Mouse (Mus musculus): ENCODE results near the gene Eprs.

The Eprs gene

DNA sequence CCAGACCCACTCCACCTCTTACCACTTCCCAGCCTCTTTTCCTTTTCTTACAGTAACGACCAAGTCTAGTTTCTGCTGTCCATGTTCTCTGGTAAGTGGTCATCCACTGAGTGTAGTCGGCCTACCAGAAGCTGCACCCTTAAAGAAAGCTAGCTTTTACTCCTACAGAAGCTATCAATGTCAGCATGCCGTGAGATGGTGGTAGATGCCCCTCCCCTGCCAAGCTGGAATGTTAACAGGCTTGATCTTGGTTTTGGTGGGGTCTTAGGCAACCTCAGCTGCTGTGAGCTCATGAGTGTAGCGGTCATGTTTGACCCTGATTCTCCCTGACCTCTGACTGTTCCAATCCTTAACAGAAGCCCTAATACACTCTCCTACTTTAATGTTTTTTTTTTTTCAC, 4.6 kb upstream of the Eprs start:
- DNase-seq (ENCODE audit: low read depth, low spot score): no peak

DNA sequence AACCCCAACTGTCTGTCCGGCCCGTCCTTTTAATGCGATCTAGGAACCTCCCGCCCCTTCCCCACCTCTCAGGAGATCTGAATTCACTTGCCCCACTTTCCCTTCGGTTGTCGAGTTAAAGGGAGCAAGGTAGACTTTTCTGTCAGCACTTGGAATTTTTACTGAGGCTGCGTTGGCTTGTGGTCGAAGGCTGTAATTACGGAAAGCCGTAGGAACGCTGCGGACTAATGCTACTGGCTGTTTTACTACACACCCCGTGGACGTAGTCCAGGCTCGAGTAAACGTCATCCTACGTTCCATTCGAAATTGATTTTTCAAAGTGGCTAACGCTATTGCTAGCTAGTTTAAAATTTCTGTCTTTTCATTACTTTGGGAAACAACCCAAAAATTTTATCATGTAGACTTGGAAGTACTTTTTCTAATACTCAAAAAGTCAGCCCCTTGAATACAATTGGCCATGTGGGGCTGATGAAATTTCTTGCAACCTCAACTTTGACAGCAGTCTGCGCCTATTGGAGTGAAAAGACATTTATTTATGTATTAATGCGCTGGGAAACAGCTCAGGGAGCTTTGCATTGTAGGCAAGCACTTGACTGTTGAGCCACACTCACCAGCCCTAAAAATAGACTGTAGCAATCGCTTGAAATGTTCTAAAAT, 810 bp downstream of the Eprs start:
- DNase-seq (ENCODE audit: low read depth, low spot score): peak; percentile 91

DNA sequence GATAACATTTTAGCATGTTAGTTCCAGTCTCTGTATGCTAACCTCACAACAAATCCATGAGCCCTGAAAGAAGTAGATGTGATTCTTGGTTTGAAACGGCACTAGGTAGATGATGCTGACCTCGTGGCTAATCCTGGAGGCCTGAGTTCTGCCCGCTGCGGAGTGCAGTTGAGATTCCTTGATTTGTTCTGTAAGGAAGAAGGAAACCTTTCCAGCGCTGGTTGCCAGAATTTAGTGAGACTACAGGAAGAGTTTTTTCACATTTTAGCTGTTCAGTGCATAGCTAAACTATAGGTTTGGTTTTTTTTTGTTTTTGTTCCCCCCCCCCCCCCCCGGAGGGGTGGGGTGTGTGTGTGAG, 1.3 kb downstream of the Eprs start:
- no peak for DNase-seq (ENCODE audit: low read depth, low spot score)

DNA sequence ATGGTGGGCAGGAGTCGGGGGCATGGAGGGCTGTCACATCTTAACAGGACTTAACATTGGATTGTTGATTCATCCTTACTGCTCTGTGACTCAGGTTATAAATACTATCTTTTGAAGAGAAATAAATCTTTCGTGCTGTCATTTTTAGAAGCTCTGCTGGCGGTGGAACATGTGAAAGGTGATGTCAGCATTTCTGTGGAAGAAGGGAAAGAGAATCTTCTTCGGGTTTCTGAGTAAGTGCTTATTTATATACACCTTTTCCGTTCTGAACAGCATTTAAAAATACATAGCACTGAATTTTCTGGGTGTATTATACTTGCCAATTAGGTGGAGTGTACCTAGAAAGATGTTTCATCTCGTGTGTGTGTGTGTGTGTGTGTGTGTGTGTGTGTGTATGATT, 4.5 kb downstream of the Eprs start:
- no peak for DNase-seq (ENCODE audit: low read depth, low spot score)

DNA sequence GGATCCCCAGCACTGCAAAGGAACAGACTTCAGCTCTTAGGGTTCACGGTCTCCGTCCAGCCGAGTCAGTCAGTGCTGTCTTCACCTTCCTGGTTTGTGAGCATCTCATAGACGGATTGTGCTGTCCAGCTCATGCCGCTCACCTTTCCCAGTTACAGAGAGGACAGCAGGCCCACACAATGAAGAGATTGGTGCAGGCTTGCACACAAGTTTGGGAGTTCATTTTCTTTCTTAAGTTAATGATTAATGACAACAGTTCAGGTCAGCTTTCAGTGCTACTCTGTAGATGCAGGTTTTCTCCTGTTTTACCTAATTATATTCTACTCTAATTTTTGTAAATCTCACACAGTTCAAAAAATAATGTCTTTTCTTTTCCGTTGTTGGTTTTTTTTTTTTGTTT, 7.1 kb downstream of the Eprs start:
- DNase-seq (ENCODE audit: low read depth, low spot score): no peak

DNA sequence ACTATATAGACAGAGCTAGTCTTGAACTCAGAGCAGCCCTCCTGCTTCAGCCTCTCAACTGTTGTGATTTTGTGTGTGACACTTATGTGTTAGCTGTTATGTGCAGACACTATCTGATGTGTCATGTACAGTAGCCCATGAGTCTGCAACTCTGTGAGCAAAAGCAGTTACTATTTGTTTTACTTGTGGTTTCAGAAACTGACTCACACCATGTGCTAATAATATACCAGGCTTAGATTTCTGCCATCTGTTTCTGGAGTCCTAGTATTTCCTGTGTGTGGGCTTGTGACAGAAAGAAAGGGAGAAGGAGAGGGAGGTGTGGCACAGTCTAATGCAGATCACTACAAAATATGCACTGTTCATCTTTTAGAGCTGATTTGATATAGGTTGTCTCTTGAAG, 13.5 kb downstream of the Eprs start:
- DNase-seq (ENCODE audit: low read depth, low spot score): peak; percentile 89

DNA sequence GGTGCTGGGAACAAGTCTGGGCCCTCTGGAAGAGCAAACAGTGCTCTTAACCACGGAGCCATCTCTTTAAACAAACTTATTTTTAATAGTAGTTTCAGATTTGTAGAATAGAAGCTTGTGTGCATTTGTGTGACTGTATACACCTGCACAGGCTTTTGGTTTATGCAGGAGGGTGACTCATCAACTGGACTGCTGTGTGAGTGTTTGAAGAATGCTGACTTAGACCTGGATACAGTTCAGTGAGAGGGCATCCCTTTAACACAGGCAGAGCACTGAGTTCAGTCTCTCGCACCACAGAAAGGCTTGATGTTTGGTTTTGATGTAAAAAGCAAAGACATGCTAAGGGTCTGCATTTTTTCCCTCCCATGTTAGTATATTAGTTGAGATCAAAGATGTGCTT, 14.6 kb downstream of the Eprs start:
- DNase-seq (ENCODE audit: low read depth, low spot score): no peak

DNA sequence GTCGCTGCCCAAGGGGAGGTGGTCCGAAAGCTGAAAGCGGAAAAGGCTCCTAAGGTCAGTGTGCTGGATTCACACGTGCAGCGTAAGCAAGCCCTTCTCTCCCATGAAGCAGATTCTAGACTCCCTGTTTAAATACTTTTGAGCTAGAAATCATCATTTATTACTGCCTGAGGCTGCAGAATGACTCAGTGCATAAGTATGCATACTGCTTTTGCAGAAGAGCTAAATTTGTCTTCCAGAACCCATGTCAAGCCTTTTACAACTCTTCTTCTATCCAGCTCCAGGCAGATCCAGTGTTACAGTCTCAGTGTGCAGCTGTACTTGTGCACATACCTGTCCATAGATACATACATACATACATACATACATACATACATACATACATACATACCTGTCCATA, 38.8 kb downstream of the Eprs start:
- peak; percentile 85 for DNase-seq (ENCODE audit: low read depth, low spot score)

DNA sequence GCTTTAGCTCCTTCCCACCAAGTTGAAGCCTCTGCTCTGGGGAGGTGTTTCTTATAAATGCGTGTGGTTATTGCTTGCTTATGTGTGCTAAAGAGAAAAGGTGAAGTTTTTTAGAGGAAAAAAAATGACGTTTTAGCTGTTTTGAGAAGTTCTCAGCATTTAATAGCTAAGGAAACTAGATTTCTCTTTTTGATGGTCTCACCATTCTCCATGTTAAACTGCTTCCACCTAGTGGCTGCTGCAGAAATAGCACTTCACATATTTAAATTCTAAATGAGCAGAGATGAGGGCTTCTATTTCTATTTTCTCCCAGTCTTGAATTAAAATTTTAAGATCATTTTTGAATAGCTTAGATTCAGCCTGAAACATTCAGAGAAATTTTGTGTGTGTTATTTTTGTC, 41.2 kb downstream of the Eprs start:
- peak; percentile 69 for DNase-seq (ENCODE audit: low read depth, low spot score)

DNA sequence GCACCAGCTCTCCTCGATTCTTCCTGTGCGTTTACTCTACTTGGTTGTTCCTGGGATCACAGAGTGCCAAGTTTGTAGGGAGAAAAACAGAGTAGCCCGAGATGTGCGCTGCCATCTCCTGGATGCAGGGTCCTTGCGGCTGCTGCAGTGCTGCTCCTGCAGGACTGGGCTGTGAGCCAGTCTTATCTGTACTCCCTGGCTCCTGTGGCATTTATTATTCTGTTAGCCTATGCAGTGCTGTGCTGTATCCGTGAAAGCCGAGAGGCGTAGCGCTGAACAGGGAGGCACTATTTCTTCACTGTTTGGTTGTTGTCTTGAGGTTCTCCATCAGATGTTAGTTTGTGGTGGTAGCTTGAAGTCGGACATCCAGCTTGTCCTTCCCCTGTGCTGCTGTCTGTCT, 43.1 kb downstream of the Eprs start:
- no peak for DNase-seq (ENCODE audit: low read depth, low spot score)

DNA sequence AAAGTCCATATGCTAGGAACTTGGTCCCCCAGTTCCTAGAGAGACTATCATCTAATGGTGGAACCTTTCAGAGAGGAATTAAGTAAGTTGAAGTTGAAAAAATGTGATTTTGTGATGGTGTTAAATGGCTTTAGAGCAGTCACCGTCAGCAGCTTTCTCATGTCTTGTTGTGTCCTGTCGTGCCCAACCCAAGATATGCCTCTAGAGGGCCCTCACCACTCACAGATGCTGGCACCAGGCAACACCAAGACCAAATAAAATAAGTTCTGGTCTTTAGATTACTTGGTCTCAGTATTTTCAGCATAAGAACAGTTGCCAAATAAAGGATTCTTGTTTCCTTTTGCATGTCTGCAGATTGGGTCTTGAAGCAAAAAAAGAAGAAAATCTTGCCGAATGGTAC, 47.0 kb downstream of the Eprs start:
- DNase-seq (ENCODE audit: low read depth, low spot score): no peak

DNA sequence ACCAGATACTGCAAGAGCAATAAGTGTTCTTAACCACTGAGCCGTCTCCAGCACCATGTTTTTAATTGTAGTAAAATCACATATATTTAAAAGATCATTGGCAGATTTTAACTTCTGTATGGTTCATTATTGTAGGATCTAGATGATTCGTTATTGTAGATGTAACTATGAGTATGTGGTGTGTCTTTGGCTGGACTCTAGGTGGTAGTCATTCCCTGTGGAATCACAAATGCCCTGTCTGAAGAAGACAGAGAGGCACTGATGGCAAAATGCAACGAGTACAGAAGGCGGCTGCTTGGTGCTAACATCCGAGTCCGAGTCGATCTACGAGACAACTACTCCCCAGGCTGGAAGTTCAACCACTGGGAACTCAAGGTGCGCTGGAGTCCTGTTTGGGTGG, 55.2 kb downstream of the Eprs start:
- DNase-seq (ENCODE audit: low read depth, low spot score): no peak

DNA sequence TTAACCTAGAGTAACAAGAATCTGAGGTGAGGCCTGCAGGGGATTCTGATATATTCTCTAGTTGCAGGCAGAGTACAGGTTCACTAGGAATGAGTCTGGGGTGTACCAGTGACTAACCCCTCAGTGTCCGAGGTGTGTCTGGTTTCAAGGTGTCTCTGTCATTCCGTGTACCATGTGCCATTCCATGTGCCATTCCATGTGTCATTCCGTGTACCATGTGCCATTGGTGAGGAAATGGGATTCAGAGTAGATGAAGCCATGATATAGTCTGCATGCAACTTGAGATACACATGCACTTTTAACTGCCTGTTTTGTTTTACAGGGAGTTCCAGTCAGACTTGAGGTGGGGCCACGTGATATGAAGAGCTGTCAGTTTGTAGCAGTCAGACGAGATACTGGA, 57.0 kb downstream of the Eprs start:
- no peak for DNase-seq (ENCODE audit: low read depth, low spot score)

DNA sequence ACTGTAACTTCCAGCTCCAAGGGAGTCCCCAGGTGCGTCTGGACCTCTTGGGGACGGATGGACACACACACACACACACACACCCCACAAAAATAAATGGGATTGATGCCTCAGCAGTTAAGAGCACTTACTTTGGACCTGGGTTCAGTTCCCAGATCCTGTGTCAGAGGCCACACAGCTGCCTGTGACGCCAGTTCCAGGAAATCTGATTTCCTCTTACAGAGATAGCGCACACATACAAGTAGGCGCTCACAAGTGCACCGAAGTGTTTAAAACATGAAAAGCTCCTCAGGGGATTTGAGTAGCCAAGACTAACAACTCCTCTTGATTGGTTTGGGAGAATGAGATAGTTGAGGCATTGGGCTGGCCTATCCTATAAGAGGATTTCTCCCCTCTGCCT, 57.9 kb downstream of the Eprs start:
- DNase-seq (ENCODE audit: low read depth, low spot score): no peak

DNA sequence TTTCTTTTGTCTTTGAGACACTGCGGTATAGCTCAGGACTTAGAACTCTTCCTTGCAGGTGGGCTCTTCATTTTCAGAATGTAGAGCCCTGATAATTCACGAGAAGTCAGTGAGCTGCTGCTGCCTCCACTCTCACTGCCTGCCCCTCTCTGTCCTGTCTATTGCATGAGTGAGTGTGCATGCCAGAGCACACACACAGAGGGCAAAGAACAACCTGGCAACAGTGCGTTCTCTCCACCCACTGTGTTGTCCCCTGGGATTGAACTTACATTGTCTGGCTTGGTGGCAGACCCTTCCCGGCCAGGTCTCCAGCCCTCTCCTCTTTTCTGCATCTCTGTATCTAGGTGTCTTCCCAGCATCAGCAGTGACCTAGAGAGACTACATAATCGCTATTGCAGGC, 63.7 kb downstream of the Eprs start:
- no peak for DNase-seq (ENCODE audit: low read depth, low spot score)

DNA sequence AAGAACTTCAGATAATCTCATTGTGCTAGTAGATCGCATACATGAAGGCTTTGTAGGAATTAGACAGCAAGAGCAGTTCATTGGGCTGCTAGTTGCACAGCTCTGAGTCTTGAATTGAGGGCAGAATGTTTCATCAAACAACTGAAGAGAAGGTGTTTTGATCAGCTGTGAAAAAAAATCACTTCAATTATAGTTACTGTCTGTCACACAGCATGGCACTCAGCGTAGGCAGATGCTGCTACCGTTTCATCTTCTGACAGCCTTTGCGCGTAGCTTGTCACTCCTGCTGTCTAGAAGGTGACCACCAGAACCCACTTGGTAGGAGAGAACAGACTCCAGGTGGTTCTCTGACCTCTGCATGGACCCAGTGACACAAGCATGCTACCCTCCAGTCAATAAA, 67.6 kb downstream of the Eprs start:
- DNase-seq (ENCODE audit: low read depth, low spot score): no peak

DNA sequence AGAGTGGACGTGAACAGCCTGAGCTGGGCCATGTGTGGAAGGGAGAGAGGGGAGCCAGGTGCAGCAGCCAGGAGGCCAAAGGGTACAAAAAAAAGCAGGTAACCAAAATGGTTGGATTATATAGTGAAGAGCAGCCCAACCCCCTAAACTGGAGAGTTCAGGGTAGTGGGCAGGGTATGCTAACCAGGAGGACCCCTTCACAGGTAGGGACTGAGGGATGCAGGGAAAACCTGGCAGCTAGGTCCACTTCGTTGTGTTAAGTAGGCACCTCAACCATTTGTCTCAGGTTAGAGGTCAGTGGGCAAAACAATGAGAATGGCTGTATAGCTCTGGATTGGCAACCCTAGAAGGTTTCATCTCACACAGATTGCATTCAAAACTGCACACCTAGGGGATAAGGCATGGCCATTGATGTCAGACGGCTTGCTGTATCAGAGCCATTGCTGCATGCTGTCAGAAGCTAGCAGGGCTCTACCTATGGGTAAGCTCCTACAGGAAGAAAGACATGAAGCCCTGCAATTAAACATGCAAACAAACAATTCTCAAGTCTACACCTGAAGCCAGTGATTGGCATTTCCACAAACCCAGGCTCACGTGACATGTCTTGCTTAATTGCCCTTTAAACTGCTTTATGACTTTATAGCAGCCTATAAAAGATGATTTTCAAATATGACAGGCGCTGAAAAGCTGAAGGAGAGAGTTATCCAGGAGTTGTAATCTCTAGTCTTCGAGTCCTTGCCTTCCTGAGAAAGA, 68.6 kb downstream of the Eprs start:
- no peak for DNase-seq (ENCODE audit: low read depth, low spot score)

DNA sequence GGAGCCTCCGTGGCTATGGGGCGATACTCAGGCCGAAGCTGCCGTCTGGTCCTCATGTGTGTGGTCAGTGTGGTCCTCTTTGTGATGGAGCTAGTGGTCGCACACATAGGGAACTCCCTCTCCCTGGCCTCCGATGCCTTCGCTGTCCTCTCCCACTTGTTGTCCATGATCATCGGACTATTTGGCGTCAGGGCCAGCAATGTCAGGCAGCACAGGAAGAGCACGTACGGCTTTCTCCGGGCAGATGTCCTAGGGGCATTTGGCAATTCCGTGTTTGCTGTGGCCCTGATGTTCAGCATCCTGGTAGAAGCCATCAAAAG, 69.1 kb downstream of the Eprs start:
- DNase-seq (ENCODE audit: low read depth, low spot score): no peak

DNA sequence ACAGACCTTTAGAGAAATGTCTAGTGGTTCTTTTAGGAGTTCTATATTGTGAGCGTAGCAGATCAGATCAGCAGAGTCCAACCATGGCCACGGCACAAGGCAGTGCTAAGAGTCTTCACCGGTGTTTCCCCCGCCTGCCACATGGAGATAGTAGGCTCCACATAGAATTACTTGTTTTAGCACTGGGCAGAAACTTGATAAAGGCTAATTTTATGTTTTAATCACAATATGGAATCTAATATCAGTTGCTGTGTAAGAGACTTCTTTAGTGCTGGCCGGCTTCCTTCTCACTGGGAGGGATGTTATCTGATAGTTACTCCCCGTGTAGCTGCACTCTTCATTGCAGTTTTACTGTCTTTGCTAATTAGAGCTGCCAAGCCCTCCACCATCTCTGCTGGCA, 70.3 kb downstream of the Eprs start:
- no peak for DNase-seq (ENCODE audit: low read depth, low spot score)

DNA sequence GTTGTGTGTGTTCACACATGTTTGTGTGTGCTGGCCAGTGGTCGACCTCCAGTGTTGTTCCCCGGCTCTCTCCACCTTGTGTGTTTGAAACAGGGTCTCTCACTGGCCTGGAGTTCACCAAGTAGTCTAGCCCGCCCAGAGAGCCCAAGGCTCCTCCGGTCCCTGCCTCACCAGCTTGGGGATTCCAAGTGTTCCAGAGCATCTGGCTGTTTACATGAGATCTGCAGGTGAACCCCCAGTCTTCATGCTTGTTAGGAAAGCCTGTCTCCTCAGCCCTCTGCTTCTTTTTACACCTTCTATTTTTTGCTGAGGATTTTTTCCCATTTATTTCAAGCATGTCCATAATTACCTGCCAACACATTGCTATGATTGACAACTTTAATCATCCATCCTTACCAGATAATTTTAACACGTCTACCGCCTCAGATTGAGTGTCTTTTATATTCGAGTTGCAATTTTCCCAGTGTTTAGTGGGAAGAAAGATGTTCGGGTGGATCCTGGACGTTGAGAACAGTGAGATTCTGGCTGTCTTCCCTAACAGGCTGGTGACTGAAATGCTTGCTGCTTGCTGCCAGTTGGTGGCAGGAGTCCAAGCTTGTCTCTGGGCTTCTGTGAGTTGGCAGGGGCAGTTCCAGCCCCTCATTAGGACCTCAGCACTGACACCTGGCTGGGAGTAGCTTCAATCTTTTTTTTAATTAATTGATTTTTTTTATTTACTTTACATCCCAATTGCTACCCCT, 76.2 kb downstream of the Eprs start:
- DNase-seq (ENCODE audit: low read depth, low spot score): peak; percentile 9

DNA sequence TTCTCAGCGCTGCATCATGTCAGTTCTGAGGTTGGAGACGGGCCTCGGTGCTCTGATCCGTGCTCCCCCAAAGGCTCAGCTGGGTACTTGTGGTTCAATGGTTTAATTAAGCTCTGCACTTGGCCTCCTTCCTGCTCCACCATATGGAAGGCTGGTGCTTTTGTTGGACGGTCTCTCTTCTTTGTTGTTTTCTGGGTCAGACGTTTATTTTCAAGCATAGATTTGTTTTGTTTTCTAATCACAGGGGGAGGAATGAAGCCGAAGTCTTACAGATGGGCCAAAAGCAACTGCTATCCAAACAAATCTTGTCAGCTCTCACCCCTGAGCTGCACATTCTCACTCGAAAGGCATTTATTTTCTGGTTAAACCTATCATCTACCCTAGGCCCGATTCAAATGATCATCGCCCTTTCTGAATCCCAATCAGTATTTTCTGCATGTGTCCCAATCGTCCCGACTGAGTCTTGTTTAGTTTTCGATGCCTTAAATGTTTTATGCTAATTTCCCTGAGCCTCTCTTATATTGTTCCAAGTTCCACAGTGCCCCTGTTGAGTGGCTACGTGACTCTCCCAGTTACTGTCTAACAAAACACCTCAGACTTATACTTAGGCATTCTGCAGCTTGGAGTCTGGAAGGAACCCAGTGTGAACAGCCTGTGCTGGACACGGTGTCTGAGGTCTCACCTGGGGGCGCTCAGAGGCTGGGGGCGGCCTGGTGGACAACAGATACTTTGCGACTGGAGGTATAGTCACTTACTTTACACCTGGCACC, 79.0 kb downstream of the Eprs start:
- no peak for DNase-seq (ENCODE audit: low read depth, low spot score)

DNA sequence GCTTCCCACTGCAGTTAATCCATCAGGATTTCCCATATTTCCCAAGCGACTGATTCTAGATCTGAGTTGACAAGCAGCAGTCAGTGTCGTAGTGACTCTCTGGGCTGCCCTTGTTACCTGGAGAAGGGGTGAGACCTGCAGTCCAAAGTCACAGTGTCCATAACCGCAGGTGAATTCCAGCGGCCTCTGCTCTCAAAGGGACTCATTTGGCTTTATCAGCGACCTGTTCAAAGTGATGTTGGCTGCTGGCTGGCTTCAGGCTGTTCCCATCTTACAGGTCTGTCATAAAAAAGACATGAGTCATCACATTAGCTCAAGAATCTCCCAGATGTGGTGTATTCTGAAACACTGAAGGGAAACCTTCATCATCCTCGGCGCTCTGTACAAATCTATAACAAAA, 86.1 kb downstream of the Eprs start:
- no peak for DNase-seq (ENCODE audit: low read depth, low spot score)

DNA sequence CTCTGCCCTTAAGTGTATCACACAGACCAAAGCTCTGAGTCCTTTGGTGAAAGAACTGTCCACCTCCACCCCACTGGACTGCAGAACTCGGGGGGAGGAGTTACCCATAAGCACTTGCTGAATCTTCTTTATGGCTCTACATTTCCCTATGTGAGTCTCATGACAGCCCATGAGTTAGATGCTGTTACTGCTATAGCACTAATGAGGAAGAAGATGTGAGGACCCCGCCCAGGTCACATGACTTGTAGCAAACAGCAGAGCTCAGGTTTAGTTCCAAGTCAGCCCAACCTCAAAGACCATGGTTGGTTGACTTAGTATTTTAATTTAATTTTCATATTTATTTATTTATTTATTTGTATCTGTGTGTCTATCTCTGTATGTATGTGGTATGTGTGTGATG, 86.9 kb downstream of the Eprs start:
- DNase-seq (ENCODE audit: low read depth, low spot score): no peak

Measured in 3T3-L1 (cell line).